Mouse (Mus musculus): Measurements from ENCODE around the gene St6galnac5.
"Not testable (repeated sequence)": the region's sequence is repeated elsewhere in the genome, so short reads cannot be mapped to it uniquely, and the experiment has no call there.

Gene St6galnac5

GRCm38 (mm10) chr3:152793006-152793405, 189.0 kb downstream of the St6galnac5 start:
- DNase-seq (ENCODE audit: extremely low read depth, low read depth), result no peak

- DNase-seq (ENCODE audit: extremely low read depth, low read depth), result no peak
Measured at GRCm38 (mm10) chr3:152792601-152793000, 189.4 kb downstream of the St6galnac5 start.

- not testable (repeated sequence) for DNase-seq (ENCODE audit: extremely low read depth, low read depth)
Measured at GRCm38 (mm10) chr3:152788301-152788953, 193.6 kb downstream of the St6galnac5 start.

- not testable (repeated sequence) for DNase-seq (ENCODE audit: extremely low read depth, low read depth)
Measured at GRCm38 (mm10) chr3:152784353-152784752, 197.7 kb downstream of the St6galnac5 start.

GRCm38 (mm10) chr3:152783792-152784191, 198.3 kb downstream of the St6galnac5 start:
- peak; percentile 50 for DNase-seq (ENCODE audit: extremely low read depth, low read depth)

- DNase-seq (ENCODE audit: extremely low read depth, low read depth), result no peak
Measured at GRCm38 (mm10) chr3:152779819-152780218, 202.2 kb downstream of the St6galnac5 start.

- no peak for DNase-seq (ENCODE audit: extremely low read depth, low read depth)
Measured at GRCm38 (mm10) chr3:152776872-152777540, 205.0 kb downstream of the St6galnac5 start.

- no peak for DNase-seq (ENCODE audit: extremely low read depth, low read depth)
Measured at GRCm38 (mm10) chr3:152776363-152776762, 205.7 kb downstream of the St6galnac5 start.

- no peak for DNase-seq (ENCODE audit: extremely low read depth, low read depth)
Measured at GRCm38 (mm10) chr3:152770056-152770455, 212.0 kb downstream of the St6galnac5 start.

GRCm38 (mm10) chr3:152767485-152767884, 214.6 kb downstream of the St6galnac5 start:
- DNase-seq (ENCODE audit: extremely low read depth, low read depth), result no peak
